Mouse (Mus musculus): Measurements from ENCODE around the gene Atp8a2. TPM values are rescaled to one million over a fixed set of nuclear protein-coding genes. Genes with fewer than 3 reads are reported as not detected.
"Not testable (repeated sequence)": the region's sequence is repeated elsewhere in the genome, so short reads cannot be mapped to it uniquely, and the experiment has no call there.

Gene Atp8a2
- total and polyA plus RNA-seq, 2 experiments from 2014 or later: 5.2 to 115 TPM

- Histone ChIP-seq H3K4me2 (ENCODE audit: low read depth, low read length) (peak within 1 kb of the TSS; percentile 99), H3K4me1 (ENCODE audit: control insufficient read depth, insufficient read depth) (peaks cover 7% of the 10 kb centered on the region; the same call in 1 of the 2 replicates), H3K27ac (ENCODE audit: low read depth) (peak within 1 kb of the TSS; percentile 32), H3K4me3 (ENCODE audit: low read depth, low read length) (peak within 1 kb of the TSS; percentile 73), H3K27me3 (ENCODE audit: control insufficient read depth, insufficient read depth, low read length) (peaks cover 40% of the 10 kb centered on the region), H3K9ac (replicated peaks; ENCODE audit: low read depth, low read length) (peak within 1 kb of the TSS; percentile 45), H3K9me3 (replicated peaks; ENCODE audit: control insufficient read depth, low read length) (no peaks in the 10 kb centered on the region), H3K36me3 (replicated peaks; ENCODE audit: control insufficient read depth, insufficient read depth, low read length) (no peaks in the 10 kb centered on the region)
- ATAC-seq (ENCODE audit: insufficient read depth, low read depth) (peak; percentile 82), DNase-seq (ENCODE audit: low spot score) (peak; percentile 47)
- WGBS: under 1% methylated on average over 56 of the region's 65 CpGs
- TF ChIP-seq CTCF (IDR thresholded peaks at IDR 0.05; ENCODE audit: low read depth) (peak; percentile 64), EP300 (IDR thresholded peaks at IDR 0.05; ENCODE audit: low read depth) (no peak)
Observed at GRCm38 (mm10) chr14:59625158-59625805, 571.7 kb downstream of the Atp8a2 start, which contains the start of gene Shisa2. Shisa2 (plus strand) TSS chr14:59625308.

GRCm38 (mm10) chr14:59624326-59624885 is 572.6 kb downstream of the Atp8a2 start:
- Histone ChIP-seq H3K27me3 (ENCODE audit: control insufficient read depth, insufficient read depth, low read length) (peaks cover 40% of the 10 kb centered on the region), H3K27ac (ENCODE audit: low read depth) (no peak overlapping the region), H3K4me2 (ENCODE audit: low read depth, low read length) (no peak overlapping the region), H3K4me1 (ENCODE audit: control insufficient read depth, insufficient read depth) (peaks cover 7% of the 10 kb centered on the region; the same call in 1 of the 2 replicates), H3K9me3 (replicated peaks; ENCODE audit: control insufficient read depth, low read length) (no peaks in the 10 kb centered on the region), H3K36me3 (replicated peaks; ENCODE audit: control insufficient read depth, insufficient read depth, low read length) (no peaks in the 10 kb centered on the region), H3K9ac (replicated peaks; ENCODE audit: low read depth, low read length) (no peak overlapping the region), H3K4me3 (ENCODE audit: low read depth, low read length) (no peak overlapping the region)
- no peak for ATAC-seq (ENCODE audit: insufficient read depth, low read depth)
- WGBS: 52% methylated on average over 9 of the region's 9 CpGs
- TF ChIP-seq EP300 (IDR thresholded peaks at IDR 0.05; ENCODE audit: low read depth) (no peak), CTCF (IDR thresholded peaks at IDR 0.05; ENCODE audit: low read depth) (no peak)
- DNase-seq (ENCODE audit: low spot score): no peak

GRCm38 (mm10) chr14:59616802-59617201 is 580.2 kb downstream of the Atp8a2 start:
- H3K4me2 ChIP-seq (ENCODE audit: low read depth, low read length): no peak overlapping the region
- TF ChIP-seq EP300 (IDR thresholded peaks at IDR 0.05; ENCODE audit: low read depth) (no peak), CTCF (IDR thresholded peaks at IDR 0.05; ENCODE audit: low read depth) (no peak)
- no peak overlapping the region for H3K27ac ChIP-seq (ENCODE audit: low read depth)
- 84% methylated on average over 7 of the region's 7 CpGs for WGBS
- H3K4me1 ChIP-seq (ENCODE audit: control insufficient read depth, insufficient read depth): no peaks in the 10 kb centered on the region
- H3K36me3 ChIP-seq (replicated peaks; ENCODE audit: control insufficient read depth, insufficient read depth, low read length): no peaks in the 10 kb centered on the region
- ATAC-seq (ENCODE audit: insufficient read depth, low read depth): no peak
- H3K27me3 ChIP-seq (ENCODE audit: control insufficient read depth, insufficient read depth, low read length): no peaks in the 10 kb centered on the region
- no peaks in the 10 kb centered on the region for H3K9me3 ChIP-seq (replicated peaks; ENCODE audit: control insufficient read depth, low read length)
- no peak overlapping the region for H3K9ac ChIP-seq (replicated peaks; ENCODE audit: low read depth, low read length)
- DNase-seq (ENCODE audit: low spot score): no peak
- H3K4me3 ChIP-seq (ENCODE audit: low read depth, low read length): no peak overlapping the region

DNA sequence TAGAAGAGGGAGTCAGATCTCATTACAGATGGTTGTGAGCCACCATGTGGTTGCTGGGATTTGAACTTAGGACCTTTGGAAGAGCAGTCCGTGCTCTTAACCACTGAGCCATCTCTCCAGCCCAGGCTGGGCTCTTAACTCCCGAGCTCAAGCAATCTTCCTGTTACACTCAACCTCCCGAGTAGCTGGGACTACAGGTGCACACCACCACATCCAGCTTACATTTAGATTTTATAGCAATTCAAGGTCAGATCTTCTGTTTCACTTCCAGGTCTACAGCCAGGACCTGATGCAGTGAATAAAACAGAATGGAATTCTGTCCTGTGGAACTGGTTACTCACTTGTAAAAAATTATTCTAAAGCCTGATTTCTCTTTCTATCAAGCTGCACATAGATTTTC is 582.8 kb downstream of the Atp8a2 start:
- not testable (repeated sequence) for H3K4me3 ChIP-seq (ENCODE audit: low read depth, low read length); H3K4me1 ChIP-seq (ENCODE audit: control insufficient read depth, insufficient read depth); H3K9ac ChIP-seq (replicated peaks; ENCODE audit: low read depth, low read length); H3K4me2 ChIP-seq (ENCODE audit: low read depth, low read length); ATAC-seq (ENCODE audit: insufficient read depth, low read depth); H3K27me3 ChIP-seq (ENCODE audit: control insufficient read depth, insufficient read depth, low read length); H3K27ac ChIP-seq (ENCODE audit: low read depth); H3K36me3 ChIP-seq (replicated peaks; ENCODE audit: control insufficient read depth, insufficient read depth, low read length); DNase-seq (ENCODE audit: low spot score); H3K9me3 ChIP-seq (replicated peaks; ENCODE audit: control insufficient read depth, low read length)
- WGBS: 64% methylated on average over 3 of the region's 3 CpGs

- peak; percentile 26 for DNase-seq (ENCODE audit: low spot score)
- TF ChIP-seq EP300 (IDR thresholded peaks at IDR 0.05; ENCODE audit: low read depth) (no peak), CTCF (IDR thresholded peaks at IDR 0.05; ENCODE audit: low read depth) (peak; percentile 61)
- 54% methylated on average over 14 of the region's 14 CpGs for WGBS
Observed at GRCm38 (mm10) chr14:59612920-59613625, 583.9 kb downstream of the Atp8a2 start.

More at GRCm38 (mm10) chr14:59612920-59613625, 583.9 kb downstream of the Atp8a2 start:
- Histone ChIP-seq H3K27ac (ENCODE audit: low read depth) (no peak overlapping the region), H3K4me2 (ENCODE audit: low read depth, low read length) (no peak overlapping the region), H3K27me3 (ENCODE audit: control insufficient read depth, insufficient read depth, low read length) (no peaks in the 10 kb centered on the region), H3K9me3 (replicated peaks; ENCODE audit: control insufficient read depth, low read length) (no peaks in the 10 kb centered on the region), H3K4me3 (ENCODE audit: low read depth, low read length) (no peak overlapping the region), H3K36me3 (replicated peaks; ENCODE audit: control insufficient read depth, insufficient read depth, low read length) (no peaks in the 10 kb centered on the region), H3K4me1 (ENCODE audit: control insufficient read depth, insufficient read depth) (no peaks in the 10 kb centered on the region), H3K9ac (replicated peaks; ENCODE audit: low read depth, low read length) (no peak overlapping the region)
- no peak for ATAC-seq (ENCODE audit: insufficient read depth, low read depth)

All from heart, postnatal 0 days (tissue).